In genomic region chr13:51156014-51156386, GRCm38 (mm10) we compare ENCODE assay signal across 17 mouse cellular contexts. TPM values are rescaled to one million over a fixed set of nuclear protein-coding genes. Genes with fewer than 3 reads are reported as not detected.
DNase-seq lines count a peak whose midpoint lies in the region; ATAC-seq and TF ChIP-seq lines count a peak whose summit lies in the region.
"Had no signal": no experiment of that assay in that cellular context is flagged by ENCODE, and none has a peak within 500 bp of the region (broad histone marks: within the 10 kb centered on the region; RNA-seq: fewer than 3 reads in every experiment).

No protein-coding gene starts in this region.

- no peak overlapping the region for H3K4me3 ChIP-seq in heart, embryonic 11.5 days (ENCODE audit: low read depth, low read length)
- H3K4me3 ChIP-seq in layer of hippocampus, adult 2 months = no peak overlapping the region
- no peak overlapping the region for H3K4me3 ChIP-seq in small intestine, adult 2 months (ENCODE audit: low read depth, low read length)
- H3K4me3 ChIP-seq: embryonic facial prominence, embryonic 10.5 days; hindbrain, embryonic 12.5 days; intestine, embryonic 15.5 days had no signal

- intact Hi-C loops in heart, postnatal 36 days (cut with DNase I) = no loop called here

- DNase-seq in heart, postnatal 36 days = no peak
- DNase-seq in layer of hippocampus, adult 2 months (ENCODE audit: low spot score in 2 of 2) = no peak
- no peak for DNase-seq in layer of hippocampus, adult 18-20 months (ENCODE audit: low spot score in 2 of 2)
- peak; percentile 24 for DNase-seq in adrenal gland, postnatal 10 days
- no peak for DNase-seq in left cerebral cortex, adult 8-10 months (ENCODE audit: low spot score in 2 of 2)
- DNase-seq: B cell, adult 2 months; cerebellum, adult 18-20 months; cerebellum, postnatal 36 days; left cerebral cortex, postnatal 4 days; lung, adult 2 months had no signal

- peak overlapping the region; percentile 32; the same call in 1 of the 2 replicates for H3K27ac ChIP-seq in heart, embryonic 11.5 days (ENCODE audit: low read depth, low read length)
- 0 out of 2 replicates have a peak overlapping the region, but pooled peaks have one; percentile 41 for H3K27ac ChIP-seq in layer of hippocampus, adult 2 months
- H3K27ac ChIP-seq in small intestine, adult 2 months (ENCODE audit: insufficient read depth, low read depth, low read length) = 0 out of 2 replicates have a peak overlapping the region, but pooled peaks have one; percentile 3
- H3K27ac ChIP-seq: embryonic facial prominence, embryonic 10.5 days; hindbrain, embryonic 12.5 days; intestine, embryonic 15.5 days had no signal

- no peak for TF ChIP-seq POLR2A in small intestine, adult 2 months (IDR thresholded peaks at IDR 0.05; ENCODE audit: low read depth, low read length)

- no peak overlapping the region for H3K4me2 ChIP-seq in heart, embryonic 11.5 days
- H3K4me2 ChIP-seq: hindbrain, embryonic 12.5 days; intestine, embryonic 15.5 days; liver, embryonic 11.5 days had no signal

- peaks cover 3% of the 10 kb centered on the region; the same call in 1 of the 2 replicates for H3K36me3 ChIP-seq in heart, embryonic 11.5 days (ENCODE audit: control insufficient read depth, insufficient read depth, low read length)
- H3K36me3 ChIP-seq in small intestine, adult 2 months (ENCODE audit: control insufficient read depth, insufficient read depth, low read length) = peaks cover 3% of the 10 kb centered on the region

- 90% methylated on average over 6 of the region's 6 CpGs for WGBS in heart, embryonic 11.5 days (ENCODE audit: insufficient replicate concordance)
- WGBS in small intestine, adult 2 months = 95% methylated on average over 6 of the region's 6 CpGs

- H3K4me1 ChIP-seq in heart, embryonic 11.5 days (ENCODE audit: control insufficient read depth, insufficient read depth, low read length) = no peaks in the 10 kb centered on the region
- peaks cover 9% of the 10 kb centered on the region for H3K4me1 ChIP-seq in small intestine, adult 2 months (ENCODE audit: control insufficient read depth, insufficient read depth, insufficient read length, low read length)
- H3K4me1 ChIP-seq: embryonic facial prominence, embryonic 10.5 days; hindbrain, embryonic 12.5 days; intestine, embryonic 15.5 days had no signal

- no peaks in the 10 kb centered on the region for H3K27me3 ChIP-seq in heart, embryonic 11.5 days (ENCODE audit: control insufficient read depth, insufficient read depth, low read length)
- H3K27me3 ChIP-seq in small intestine, adult 2 months (ENCODE audit: control insufficient read depth, insufficient read depth, low read length) = no peaks in the 10 kb centered on the region
- H3K27me3 ChIP-seq: hindbrain, embryonic 12.5 days; intestine, embryonic 15.5 days had no signal

- no peak for ATAC-seq in heart, embryonic 11.5 days (replicated peaks; ENCODE audit: insufficient number of reproducible peaks, low FRiP score, low TSS enrichment)
- ATAC-seq: forebrain, embryonic 14.5 days; intestine, embryonic 15.5 days had no signal

- H3K9ac ChIP-seq in heart, embryonic 11.5 days (ENCODE audit: low read depth, low read length) = no peak overlapping the region
- H3K9ac ChIP-seq: hindbrain, embryonic 12.5 days; intestine, embryonic 15.5 days had no signal

- no peaks in the 10 kb centered on the region for H3K9me3 ChIP-seq in heart, embryonic 11.5 days (replicated peaks; ENCODE audit: control insufficient read depth, low read length)
- H3K9me3 ChIP-seq: hindbrain, embryonic 12.5 days; intestine, embryonic 15.5 days had no signal

- no peak for TF ChIP-seq CTCF in layer of hippocampus, adult 2 months (conservative IDR thresholded peaks at IDR 0.05)
- no peak for TF ChIP-seq CTCF in small intestine, adult 2 months (IDR thresholded peaks at IDR 0.05; ENCODE audit: extremely low read depth, insufficient read length, insufficient replicate concordance, low read depth, low read length)

RNA-seq across cellular contexts. Expression of gene Nxnl2, which starts 14.8 kb away (rescaled TPM):
- polyA plus RNA-seq in heart, embryonic 11.5 days (2014; fragmentation: Nextera tagmentation; extraction: Ambion mirVana) = 0.69 and 1.2 TPM in 2 replicates
- under 1 TPM; 0.64 to 0.84 TPM for total RNA-seq in heart, postnatal 36 days (2021)
- under 1 TPM in 1 of 2 experiments, not detected in 1; 0.31 TPM for total RNA-seq in layer of hippocampus, adult 2 months (2021)
- total RNA-seq in layer of hippocampus, adult 18-20 months (2021) = under 1 TPM; 0.30 to 0.42 TPM
- total RNA-seq in adrenal gland, postnatal 10 days (2021) = under 1 TPM; 0.81 to 0.91 TPM
- 1.5 and 1.7 TPM in 2 replicates for polyA plus RNA-seq in small intestine, adult 2 months (2012; rRNA removed)
- total RNA-seq in left cerebral cortex, adult 8-10 months (2022) = 1 to 10 TPM in 1 of 4 experiments, not detected in 3; 1.1 TPM

RNA-seq across cellular contexts. Expression of gene Spin1, which starts 55.3 kb away (rescaled TPM):
- polyA plus RNA-seq in heart, embryonic 11.5 days (2014; fragmentation: Nextera tagmentation; extraction: Ambion mirVana) = 56.7 and 64.9 TPM in 2 replicates
- 10 to 100 TPM; 32.6 TPM for total RNA-seq in heart, postnatal 36 days (2021)
- 100 to 1,000 TPM; 162 to 167 TPM for total RNA-seq in layer of hippocampus, adult 2 months (2021)
- 100 to 1,000 TPM; 168 to 175 TPM for total RNA-seq in layer of hippocampus, adult 18-20 months (2021)
- 10 to 100 TPM; 63.9 to 68.1 TPM for total RNA-seq in adrenal gland, postnatal 10 days (2021)
- 5.1 and 11.7 TPM in 2 replicates for polyA plus RNA-seq in small intestine, adult 2 months (2012; rRNA removed)
- total RNA-seq in left cerebral cortex, adult 8-10 months (2022) = 100 to 1,000 TPM; 153 to 182 (median 175) TPM
